Comparison of ENCODE assay signal across 21 mouse cellular contexts in genomic region chr1:177717057-177717835, GRCm38 (mm10). TPM values are rescaled to one million over a fixed set of nuclear protein-coding genes. Genes with fewer than 3 reads are reported as not detected.
A peak's percentile ranks its signal among the peaks of the same experiment; 100 is the strongest.
DNase-seq lines count a peak whose midpoint lies in the region; ATAC-seq and TF ChIP-seq lines count a peak whose summit lies in the region.
"Had no signal": no experiment of that assay in that cellular context is flagged by ENCODE, and none has a peak within 500 bp of the region (broad histone marks: within the 10 kb centered on the region; RNA-seq: fewer than 3 reads in every experiment).

No protein-coding gene starts in this region.

- 69% methylated on average over 7 of the region's 7 CpGs for WGBS in liver, embryonic 11.5 days
- 57% methylated on average over 7 of the region's 7 CpGs for WGBS in liver, postnatal 0 days (ENCODE audit: insufficient replicate concordance)
- 68% methylated on average over 7 of the region's 7 CpGs for WGBS in intestine, postnatal 0 days
- WGBS in stomach, postnatal 0 days, result 61% methylated on average over 7 of the region's 7 CpGs

- peak; percentile 28 to 47 for DNase-seq in cerebellum, postnatal 10 days
- DNase-seq in cerebellum, adult 11-12 months, result no peak
- no peak for DNase-seq in liver, embryonic 11.5 days (ENCODE audit: low spot score)
- no peak for DNase-seq in liver, postnatal 0 days
- no peak for DNase-seq in stomach, postnatal 0 days (ENCODE audit: low spot score)
- DNase-seq in urinary bladder, postnatal 10 days (ENCODE audit: low spot score), result no peak
- DNase-seq in embryo, embryonic 10 days (ENCODE audit: low spot score), result no peak
- DNase-seq: adrenal gland, postnatal 10 days; cerebellum, adult 2 months; gastrocnemius, postnatal 25 days; kidney, adult 8-10 months; kidney, postnatal 4 days; thymus, postnatal 14 days had no signal

- H3K4me3 ChIP-seq in liver, embryonic 11.5 days (ENCODE audit: low read depth, low read length), result no peak overlapping the region
- H3K4me3 ChIP-seq in liver, postnatal 0 days (ENCODE audit: low read depth, low read length), result no peak overlapping the region
- no peak overlapping the region for H3K4me3 ChIP-seq in intestine, postnatal 0 days (ENCODE audit: low read depth, low read length)
- no peak overlapping the region for H3K4me3 ChIP-seq in stomach, postnatal 0 days (ENCODE audit: low read depth, low read length)
- H3K4me3 ChIP-seq: forebrain, embryonic 10.5 days; heart, embryonic 10.5 days; lung, embryonic 15.5 days; midbrain, embryonic 15.5 days had no signal

- no peak for TF ChIP-seq CTCF in liver, postnatal 0 days (IDR thresholded peaks at IDR 0.05; ENCODE audit: low read depth)
- TF ChIP-seq CTCF in intestine, postnatal 0 days (IDR thresholded peaks at IDR 0.05; ENCODE audit: low read depth), result no peak
- TF ChIP-seq CTCF in stomach, postnatal 0 days (IDR thresholded peaks at IDR 0.05; ENCODE audit: low read depth), result no peak

- H3K27me3 ChIP-seq in liver, embryonic 11.5 days (replicated peaks; ENCODE audit: control insufficient read depth, insufficient read depth, low read length), result no peaks in the 10 kb centered on the region
- no peaks in the 10 kb centered on the region for H3K27me3 ChIP-seq in liver, postnatal 0 days (ENCODE audit: insufficient read depth, low read length)
- no peaks in the 10 kb centered on the region for H3K27me3 ChIP-seq in intestine, postnatal 0 days (replicated peaks; ENCODE audit: control insufficient read depth, insufficient read depth, low read length)
- no peaks in the 10 kb centered on the region for H3K27me3 ChIP-seq in stomach, postnatal 0 days (ENCODE audit: control insufficient read depth, insufficient read depth, low read length)
- H3K27me3 ChIP-seq: lung, embryonic 15.5 days; midbrain, embryonic 15.5 days had no signal

- ATAC-seq in liver, embryonic 11.5 days (replicated peaks; ENCODE audit: low FRiP score), result peak; percentile 51; the same call in 1 of the 2 replicates
- ATAC-seq in liver, postnatal 0 days, result no peak
- peak; percentile 43; the same call in 1 of the 2 replicates for ATAC-seq in intestine, postnatal 0 days
- ATAC-seq in stomach, postnatal 0 days (ENCODE audit: low FRiP score, low TSS enrichment), result peak; percentile 18; the same call in 1 of the 2 replicates
- ATAC-seq: midbrain, embryonic 15.5 days had no signal

- no peaks in the 10 kb centered on the region for H3K4me1 ChIP-seq in liver, embryonic 11.5 days (replicated peaks; ENCODE audit: control insufficient read depth, insufficient read depth, low read length)
- H3K4me1 ChIP-seq in liver, postnatal 0 days (ENCODE audit: insufficient read depth), result peaks cover 5% of the 10 kb centered on the region; the same call in 1 of the 2 replicates
- no peaks in the 10 kb centered on the region for H3K4me1 ChIP-seq in intestine, postnatal 0 days (replicated peaks; ENCODE audit: control insufficient read depth, insufficient read depth, low read length)
- H3K4me1 ChIP-seq in stomach, postnatal 0 days (replicated peaks; ENCODE audit: control insufficient read depth, insufficient read depth), result no peaks in the 10 kb centered on the region
- H3K4me1 ChIP-seq: lung, embryonic 15.5 days; midbrain, embryonic 15.5 days had no signal

- no peak overlapping the region for H3K27ac ChIP-seq in liver, embryonic 11.5 days (ENCODE audit: low read depth, low read length)
- no peak overlapping the region for H3K27ac ChIP-seq in liver, postnatal 0 days (ENCODE audit: low read depth)
- H3K27ac ChIP-seq in intestine, postnatal 0 days (ENCODE audit: low read depth, low read length), result no peak overlapping the region
- H3K27ac ChIP-seq in stomach, postnatal 0 days (replicated peaks), result no peak overlapping the region
- H3K27ac ChIP-seq: forebrain, embryonic 10.5 days; heart, embryonic 10.5 days; hindbrain, embryonic 14.5 days; lung, embryonic 15.5 days; midbrain, embryonic 15.5 days had no signal

- 0 out of 2 replicates have a peak overlapping the region, but pooled peaks have one; percentile 22 for H3K9ac ChIP-seq in liver, embryonic 11.5 days (ENCODE audit: low read depth, low read length)
- H3K9ac ChIP-seq in liver, postnatal 0 days (replicated peaks), result no peak overlapping the region
- no peak overlapping the region for H3K9ac ChIP-seq in intestine, postnatal 0 days (ENCODE audit: low read depth, low read length)
- H3K9ac ChIP-seq in stomach, postnatal 0 days (ENCODE audit: low read length), result no peak overlapping the region
- H3K9ac ChIP-seq: hindbrain, embryonic 14.5 days; lung, embryonic 15.5 days; midbrain, embryonic 15.5 days had no signal

- no peak overlapping the region for H3K4me2 ChIP-seq in liver, embryonic 11.5 days
- H3K4me2 ChIP-seq in liver, postnatal 0 days (ENCODE audit: low read depth, low read length), result no peak overlapping the region
- H3K4me2 ChIP-seq in intestine, postnatal 0 days (replicated peaks; ENCODE audit: low read depth), result no peak overlapping the region
- no peak overlapping the region for H3K4me2 ChIP-seq in stomach, postnatal 0 days (replicated peaks; ENCODE audit: low read depth)
- H3K4me2 ChIP-seq: hindbrain, embryonic 14.5 days; lung, embryonic 15.5 days; midbrain, embryonic 15.5 days had no signal

- no peak for TF ChIP-seq EP300 in liver, postnatal 0 days (IDR thresholded peaks at IDR 0.05; ENCODE audit: low read depth)
- TF ChIP-seq EP300 in stomach, postnatal 0 days (optimal IDR thresholded peaks at IDR 0.05), result no peak

- no peaks in the 10 kb centered on the region for H3K9me3 ChIP-seq in liver, embryonic 11.5 days (ENCODE audit: control insufficient read depth, low read length)
- H3K9me3 ChIP-seq in liver, postnatal 0 days (ENCODE audit: low read length), result no peaks in the 10 kb centered on the region
- H3K9me3 ChIP-seq in intestine, postnatal 0 days (ENCODE audit: control insufficient read depth), result no peaks in the 10 kb centered on the region
- H3K9me3 ChIP-seq in stomach, postnatal 0 days (ENCODE audit: control insufficient read depth, low read length), result no peaks in the 10 kb centered on the region
- H3K9me3 ChIP-seq: forebrain, embryonic 10.5 days; heart, embryonic 10.5 days; lung, embryonic 15.5 days; midbrain, embryonic 15.5 days had no signal

- H3K36me3 ChIP-seq in liver, embryonic 11.5 days (ENCODE audit: control insufficient read depth, insufficient read depth, low read length), result no peaks in the 10 kb centered on the region
- H3K36me3 ChIP-seq in liver, postnatal 0 days (replicated peaks; ENCODE audit: insufficient read depth, low read length), result no peaks in the 10 kb centered on the region
- no peaks in the 10 kb centered on the region for H3K36me3 ChIP-seq in intestine, postnatal 0 days (ENCODE audit: control insufficient read depth, insufficient read depth)
- H3K36me3 ChIP-seq in stomach, postnatal 0 days (ENCODE audit: control insufficient read depth, insufficient read depth, low read length), result no peaks in the 10 kb centered on the region
- H3K36me3 ChIP-seq: forebrain, embryonic 10.5 days; heart, embryonic 10.5 days; lung, embryonic 15.5 days; midbrain, embryonic 15.5 days had no signal

RNA-seq across cellular contexts. Expression of gene 1700016C15Rik, which starts 12.4 kb away (rescaled TPM):
- not detected in 2 replicates for polyA plus RNA-seq in liver, embryonic 11.5 days (2014; fragmentation: Nextera tagmentation; extraction: Ambion mirVana)
- polyA plus RNA-seq in liver, postnatal 0 days (2015; fragmentation: Nextera tagmentation; extraction: Ambion mirVana), result not detected in 2 replicates
- polyA plus RNA-seq in intestine, postnatal 0 days (2015; fragmentation: Nextera tagmentation; extraction: Ambion mirVana), result 11.6 and 13.6 TPM in 2 replicates
- polyA plus RNA-seq in stomach, postnatal 0 days (2015; fragmentation: Nextera tagmentation; extraction: Ambion mirVana), result 0.17 TPM in 1 of 2 replicates, not detected in the other
- polyA plus RNA-seq: cerebellum, adult 2 months; forebrain, embryonic 10.5 days; frontal cortex, adult 2 months; heart, embryonic 10.5 days; hindbrain, embryonic 14.5 days; midbrain, embryonic 15.5 days; spleen, adult 2 months had no signal

Comparison
In these comparisons a context has a peak if more than half of its experiments do, and no peak if none do; other contexts are left out.
1. DNase-seq: peak in cerebellum, postnatal 10 days (2 of 2); none in cerebellum, adult 11-12 months (single experiment), liver, embryonic 11.5 days (single experiment), liver, postnatal 0 days (single experiment), stomach, postnatal 0 days (single experiment), urinary bladder, postnatal 10 days (single experiment) and embryo, embryonic 10 days (single experiment).
2. RNA of gene 1700016C15Rik, which starts 12.4 kb away (polyA plus RNA-seq): 11.6 to 13.6 TPM in intestine, postnatal 0 days; 0.17 TPM in stomach, postnatal 0 days, not detected in liver, embryonic 11.5 days and not detected in liver, postnatal 0 days; every median in the first group is over 10 times any median in the second.